Mouse (Mus musculus) C3H10T1/2 (cell line): ENCODE data around the gene Apaf1. TPM values are rescaled to one million over a fixed set of nuclear protein-coding genes. Genes with fewer than 3 reads are reported as not detected.

Experiments
- polyA plus RNA-seq, 2 experiments: library from polyadenylated mRNA; unstranded; fragments of >200 nt; fragmentation: generic; extraction: Trizol; gene quantifications; one replicate each; pipeline ENCODE4 v1.2.1; 2012; ENCODE audit warnings: missing spikeins in 2 of 2

The Apaf1 gene
- polyA plus RNA-seq: 1 to 10 TPM; 1.6 to 9.5 TPM

DNA sequence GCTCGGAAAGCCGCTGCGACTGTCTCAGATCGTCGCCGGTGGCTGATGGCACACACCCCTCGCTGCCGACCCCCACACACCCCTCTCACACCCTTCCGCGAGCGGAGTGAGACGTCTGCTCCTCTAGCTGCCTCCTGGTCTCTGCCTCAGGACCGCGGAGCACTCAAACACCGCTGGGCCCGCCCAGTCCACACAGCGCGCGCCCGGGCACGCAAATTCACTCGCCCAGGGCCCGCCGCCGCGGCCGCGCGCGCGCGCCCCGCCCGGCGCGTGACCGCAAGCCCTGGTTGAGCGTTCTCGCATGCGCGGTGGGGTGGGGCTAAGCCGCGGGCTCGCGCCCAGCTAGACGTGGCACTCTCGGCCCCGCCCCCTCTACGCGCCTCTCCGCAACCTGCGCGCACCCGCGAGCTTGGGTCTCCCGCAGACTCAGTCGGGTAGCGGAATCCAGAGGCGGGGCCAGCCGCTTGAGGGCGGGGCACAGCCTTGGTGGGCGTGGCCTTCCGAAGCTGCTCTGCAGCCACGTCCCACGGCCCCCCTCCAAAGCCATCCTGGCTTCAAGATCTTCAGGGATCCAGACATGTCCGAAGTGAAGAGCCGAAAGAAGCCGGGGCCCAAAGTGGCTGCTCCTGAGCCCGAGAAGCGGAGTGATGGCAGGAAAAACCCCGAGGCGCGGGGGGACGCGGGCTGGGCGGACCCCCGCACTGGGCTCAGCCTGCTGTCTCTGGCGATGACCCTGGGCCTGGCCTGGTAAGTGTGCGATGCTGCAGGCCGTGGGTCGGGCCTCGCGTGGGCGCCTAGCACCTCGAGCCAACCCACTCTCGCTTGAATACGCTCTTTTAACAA, at the start of gene Apaf1, which contains the start of gene Ikbip:
Gene Apaf1 (minus strand): TSS at position 221 of the 843 bp plus-strand sequence.
Gene Ikbip (plus strand): TSS at position 391 of the 843 bp plus-strand sequence.

DNA sequence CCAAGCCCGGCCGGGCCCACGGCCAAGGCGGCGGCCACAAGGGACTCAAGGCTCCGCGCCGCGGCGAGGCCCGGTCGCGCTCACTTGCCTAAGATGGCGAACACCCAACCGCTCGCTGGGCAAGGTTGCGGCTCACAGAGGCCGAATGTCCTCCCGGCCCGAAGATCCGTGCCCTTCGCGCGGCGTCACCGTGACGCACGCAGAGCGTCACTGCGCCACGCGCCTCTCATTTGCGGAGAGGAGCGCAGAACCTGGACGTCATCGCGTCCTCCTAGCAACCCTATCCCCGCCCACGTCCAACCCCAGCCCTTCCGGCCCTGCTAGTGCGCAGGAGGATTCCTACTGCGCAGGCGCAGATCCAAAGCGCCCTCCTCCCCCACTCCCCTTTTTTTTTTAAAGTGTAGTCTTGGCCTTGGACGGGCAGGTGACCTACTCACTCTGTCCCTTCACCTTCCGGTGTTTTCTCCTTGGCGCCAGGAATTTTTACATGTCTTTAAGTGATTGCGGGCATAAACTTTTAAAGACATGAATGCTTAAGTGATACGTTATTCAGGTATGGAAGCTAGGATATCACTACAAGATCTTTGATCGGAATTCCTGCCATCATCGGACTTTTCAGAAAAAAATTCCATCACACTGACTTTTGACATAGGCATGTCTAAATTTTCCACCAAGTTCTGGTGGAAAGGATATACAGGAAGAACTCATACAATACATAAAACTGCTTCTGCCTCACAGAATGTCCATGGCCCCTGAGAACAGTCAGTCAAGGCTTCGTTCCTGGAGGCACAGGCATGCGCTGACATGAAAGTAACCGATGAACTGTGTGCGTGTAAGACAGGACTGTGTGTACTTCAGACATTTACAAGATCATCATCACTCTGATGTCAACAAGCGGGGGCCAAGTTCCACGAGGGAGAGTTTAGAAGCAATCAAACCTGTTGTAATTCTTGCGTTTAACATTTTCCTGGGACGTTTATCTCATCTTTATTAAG, 41.6 kb upstream of the Apaf1 start, which contains the start of gene Slc25a3:
Gene Slc25a3 (minus strand): TSS at position 232 of the 995 bp plus-strand sequence.

Other genes with a start within 250 kb of the Apaf1 start
- gene Ikbip, start 170 bp upstream of the Apaf1 start, polyA plus RNA-seq: 10 to 100 TPM in 1 of 2 experiments, 1 to 10 TPM in 1; 3.1 to 29.7 TPM
- 100 to 1,000 TPM; 499 to 673 TPM for gene Slc25a3, start 41.3 kb upstream of the Apaf1 start, polyA plus RNA-seq
- gene Tmpo, start 98.5 kb upstream of the Apaf1 start, polyA plus RNA-seq: 10 to 100 TPM; 16.2 to 67.4 TPM